Mouse (Mus musculus) thymus, postnatal 36 days (tissue): ENCODE results near the gene Ush1g.

Experiments used
- DNase-seq, 2 experiments: peaks; one replicate each; pipeline ENCODE4 v3.0.0; 2022; ENCODE audit warnings: mixed read lengths in 2 of 2

The Ush1g gene

DNA sequence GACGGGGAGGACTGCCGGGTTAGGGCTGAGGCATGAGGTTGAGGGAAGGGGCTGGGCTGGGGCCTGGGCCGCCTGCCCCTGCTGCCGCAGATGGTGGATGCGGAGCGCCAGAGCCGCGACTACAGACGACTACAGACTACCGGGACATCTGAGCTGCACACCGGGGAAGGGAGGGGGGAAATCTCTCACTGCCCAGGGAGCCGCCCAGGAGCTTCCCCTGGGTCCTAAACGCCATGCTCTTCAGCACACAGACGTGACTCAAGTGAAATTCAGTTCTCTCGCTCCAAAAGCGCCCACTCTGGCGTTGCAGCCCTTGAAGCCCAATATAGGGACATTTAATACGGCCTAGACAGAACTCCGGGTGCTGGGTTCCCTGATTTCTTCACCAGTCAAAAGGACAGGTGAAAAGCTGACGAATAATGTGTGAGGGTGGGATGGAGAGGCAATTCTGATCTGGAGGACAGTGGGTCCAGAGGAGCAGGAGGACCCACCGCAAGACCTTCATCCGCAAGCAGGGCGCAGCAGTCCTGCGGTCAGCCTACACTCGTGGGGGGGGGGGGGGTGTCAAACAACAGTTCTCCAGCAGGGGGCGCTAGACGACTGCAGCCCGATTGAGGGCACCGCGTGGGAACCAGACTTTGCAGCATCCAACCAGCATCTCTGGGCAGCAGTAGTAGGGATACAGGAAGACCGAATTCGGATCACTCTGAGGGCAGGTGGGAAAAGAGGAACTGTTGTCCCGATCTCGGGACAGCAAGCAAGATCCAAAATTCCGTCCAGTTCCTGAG lies at the start of gene Ush1g:
Ush1g (minus strand) TSS at position 136 of the 788 bp plus-strand sequence.
- DNase-seq: peak; percentile 39 to 40

DNA sequence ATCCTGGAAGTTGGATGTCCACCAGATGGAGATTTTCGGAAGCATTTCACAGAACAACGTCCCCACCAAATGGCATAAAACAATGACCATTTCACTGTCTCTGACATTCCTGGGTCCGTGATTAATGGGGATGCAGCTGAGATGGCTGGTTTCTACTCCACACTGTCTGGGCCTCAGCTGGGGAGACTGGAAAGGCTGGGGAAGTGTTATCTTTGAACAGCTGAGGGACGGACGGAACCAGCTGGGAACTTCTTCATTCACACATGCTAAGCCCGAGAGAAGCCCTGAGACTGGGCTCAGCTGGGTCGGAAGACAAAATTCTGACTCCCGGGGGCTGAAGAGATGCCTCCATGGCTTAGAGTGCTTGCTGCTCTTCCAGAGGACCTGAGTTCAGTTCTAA lies 49.5 kb upstream of the Ush1g start:
- DNase-seq: no peak

DNA sequence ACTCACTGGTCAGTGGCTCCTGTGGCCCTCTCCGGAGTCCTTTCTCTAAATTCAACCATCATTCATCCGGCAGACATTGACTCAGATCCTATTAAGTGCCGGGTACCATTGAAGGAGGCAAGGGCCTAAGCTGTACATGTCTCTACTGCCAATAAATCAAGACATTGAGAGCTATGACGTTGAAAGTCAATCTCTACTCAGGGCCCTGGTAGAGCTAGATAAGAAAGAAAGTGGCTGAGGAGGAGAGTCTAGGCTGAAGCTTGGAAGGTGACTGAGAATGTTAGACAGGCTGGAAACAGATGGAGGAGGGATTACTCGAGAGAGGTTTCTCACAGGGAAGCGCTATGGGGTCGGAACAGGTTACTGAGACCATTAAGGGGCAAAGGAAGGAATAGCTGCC lies 48.5 kb upstream of the Ush1g start:
- DNase-seq: no peak

DNA sequence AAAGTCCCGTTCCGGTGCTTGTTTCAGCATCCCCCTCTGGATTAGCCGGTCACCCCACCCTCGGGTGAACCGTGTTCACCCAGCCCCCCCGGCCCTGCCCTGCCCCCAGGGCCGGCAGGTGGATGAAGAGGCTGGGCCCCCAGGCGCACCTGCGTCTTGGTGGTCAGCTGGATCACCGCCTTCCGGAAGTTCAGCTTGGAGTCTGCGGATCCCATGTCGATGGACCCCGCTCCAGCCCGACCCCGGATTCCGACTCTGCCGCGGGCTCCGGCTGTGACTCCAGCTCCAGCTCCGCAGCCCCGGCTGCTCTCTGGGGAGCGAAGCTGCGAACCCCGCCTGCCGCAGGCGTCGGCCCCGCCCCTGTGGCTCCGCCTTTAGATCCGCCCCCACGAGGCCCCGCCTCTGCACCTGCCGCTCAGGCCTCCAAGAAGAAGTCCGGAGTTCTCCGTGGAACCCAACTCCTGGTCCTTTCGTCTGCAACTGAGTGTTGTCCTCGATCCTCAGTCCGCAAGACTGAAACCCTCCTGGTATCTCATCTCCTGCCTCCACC lies 45.6 kb upstream of the Ush1g start, which contains the start of gene Hid1:
Hid1 (minus strand) TSS at position 362 of the 550 bp plus-strand sequence.
- peak; percentile 92 to 93 for DNase-seq

DNA sequence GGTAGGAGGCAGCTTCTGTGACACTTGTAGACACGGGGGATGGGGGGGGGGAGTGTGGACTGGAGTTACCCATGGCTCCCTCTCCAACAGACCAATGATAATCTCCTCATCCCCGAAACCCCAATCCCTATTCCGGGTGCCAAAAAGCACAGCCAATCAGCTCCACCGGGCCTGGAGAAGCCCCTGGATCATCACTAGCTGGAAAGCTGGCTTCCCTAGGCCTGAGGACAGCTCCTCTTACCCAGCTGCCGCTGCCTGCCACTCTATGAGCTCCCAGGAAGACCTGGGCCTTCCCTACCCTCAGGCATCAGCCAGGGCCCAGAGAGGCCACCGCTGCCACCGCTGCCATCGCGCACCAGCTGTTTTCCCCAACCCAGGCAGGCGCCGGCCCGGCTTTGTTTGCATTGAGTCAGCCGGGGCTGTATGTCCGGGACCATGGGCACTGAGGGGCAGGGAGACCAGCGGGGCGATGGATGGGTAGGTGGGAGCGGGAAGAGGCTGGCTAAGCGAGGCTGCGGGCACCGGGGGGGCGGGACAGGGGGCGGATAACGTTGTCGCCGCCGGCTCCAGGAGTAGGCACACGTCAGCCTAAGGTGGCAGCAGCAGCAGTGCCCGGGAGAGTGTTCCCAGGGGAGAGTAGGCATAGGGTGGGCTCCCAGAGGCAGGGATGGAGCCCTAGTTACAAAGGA lies 45.0 kb upstream of the Ush1g start:
- DNase-seq: peak; percentile 35 to 53

DNA sequence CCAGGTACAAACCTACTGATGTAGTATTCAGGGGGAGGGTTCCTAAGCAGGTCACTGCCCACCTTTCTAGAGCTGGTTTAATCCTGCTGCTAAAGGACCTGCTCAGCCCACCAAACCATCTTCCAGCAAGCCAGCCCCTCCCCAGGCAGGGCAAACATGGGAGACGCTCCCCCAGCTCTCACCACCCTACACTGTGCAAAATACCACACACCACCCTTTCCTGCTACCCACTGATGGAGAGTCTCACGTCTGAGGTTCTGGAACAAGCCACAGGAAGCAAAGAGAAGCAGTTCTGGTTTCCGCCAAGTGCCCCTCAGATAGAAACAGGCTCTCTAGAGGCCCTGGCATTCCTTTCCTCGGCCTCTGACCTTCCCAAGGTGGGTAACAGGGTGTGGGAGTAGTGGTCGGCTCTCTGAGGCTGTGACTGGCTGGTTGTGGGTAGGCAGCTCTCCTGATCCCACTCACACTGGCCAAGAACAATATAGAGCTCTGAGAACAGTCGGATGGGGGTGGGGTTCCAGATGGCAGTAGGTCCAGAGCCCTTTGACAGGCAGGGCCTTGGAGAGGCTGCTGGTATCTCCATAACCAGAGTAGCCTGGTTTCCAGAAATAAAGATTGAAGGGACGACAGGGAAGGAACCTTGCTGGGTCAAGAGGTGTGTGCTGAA lies 44.3 kb upstream of the Ush1g start:
- no peak for DNase-seq

DNA sequence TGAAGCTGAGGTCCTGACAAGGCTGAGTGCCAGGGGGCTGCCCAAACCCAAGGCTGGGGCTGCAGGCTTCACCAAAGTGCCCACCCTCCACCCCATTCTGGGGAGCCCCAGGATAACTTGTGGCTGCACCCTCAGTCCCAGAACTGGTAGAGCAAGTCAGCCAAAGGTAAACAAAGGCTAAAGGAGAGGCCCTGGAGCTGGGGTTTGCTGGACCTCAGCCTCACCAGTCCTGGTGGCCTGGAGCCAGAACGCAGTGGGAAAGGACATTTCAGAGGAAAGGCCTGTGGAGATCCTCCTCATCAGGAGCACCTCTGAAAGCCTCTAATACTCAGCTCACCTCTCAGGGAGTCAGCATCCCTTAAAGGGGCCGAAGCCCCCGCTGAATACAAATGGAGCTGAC lies 42.3 kb upstream of the Ush1g start:
- no peak for DNase-seq

DNA sequence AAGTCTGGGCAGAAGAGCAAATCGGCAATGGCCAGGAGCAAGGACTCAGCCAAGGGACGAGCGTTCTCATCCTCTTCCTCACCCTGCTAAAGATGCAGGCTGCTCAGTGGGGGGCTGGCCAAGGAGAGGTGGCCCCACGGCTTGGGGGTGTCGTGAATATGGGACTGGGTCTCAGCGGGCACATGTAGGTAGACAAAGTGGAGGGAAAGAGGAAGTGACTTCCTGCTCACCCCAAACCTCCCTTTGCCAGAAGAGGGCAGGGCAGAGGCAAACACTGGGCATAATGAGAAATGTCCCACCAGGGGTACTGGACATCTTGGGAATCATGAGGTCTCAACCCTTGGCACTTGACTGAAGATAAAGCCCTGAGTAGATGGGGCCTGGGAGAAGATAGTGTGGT lies 37.9 kb upstream of the Ush1g start:
- DNase-seq: peak; percentile 62 to 68

DNA sequence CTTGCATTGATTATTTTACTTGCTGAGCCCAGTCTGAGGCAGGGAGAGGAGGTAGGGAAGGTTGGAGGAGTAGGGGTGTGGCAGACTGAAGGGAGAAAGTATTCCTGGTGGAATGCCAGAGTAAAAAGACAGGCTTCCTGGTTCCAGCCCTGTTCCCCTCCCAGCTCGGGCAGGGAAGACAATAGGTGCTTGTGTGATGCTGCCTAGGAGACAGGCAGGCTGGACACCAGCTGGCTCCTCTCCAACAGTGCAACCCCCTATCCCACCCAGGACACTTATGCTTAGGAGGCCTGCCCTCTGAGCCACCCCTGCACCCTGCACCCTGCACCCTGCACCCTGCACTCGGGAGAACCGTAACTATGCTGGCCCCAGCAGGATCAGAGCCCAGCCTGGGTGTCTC lies 37.5 kb upstream of the Ush1g start:
- DNase-seq: no peak

DNA sequence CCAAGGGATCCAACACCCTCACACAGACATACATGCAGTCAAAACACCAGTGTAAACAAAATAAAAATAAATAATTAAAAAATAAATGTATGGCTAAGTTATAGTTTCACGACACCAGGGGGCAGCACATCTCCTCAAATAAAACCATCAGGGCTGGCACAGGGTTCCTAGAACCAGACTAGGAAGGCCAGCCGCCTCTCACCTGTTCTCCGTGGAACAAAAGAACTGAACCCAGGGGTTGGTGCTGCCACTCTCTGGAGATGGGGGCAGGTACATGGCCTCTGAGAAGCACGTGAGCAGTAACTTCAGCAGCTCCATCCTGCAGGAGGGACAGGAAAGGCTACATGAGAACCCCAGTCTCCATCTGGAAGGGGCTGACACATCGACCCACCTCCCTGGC lies 36.6 kb upstream of the Ush1g start:
- peak; percentile 71 to 75 for DNase-seq

DNA sequence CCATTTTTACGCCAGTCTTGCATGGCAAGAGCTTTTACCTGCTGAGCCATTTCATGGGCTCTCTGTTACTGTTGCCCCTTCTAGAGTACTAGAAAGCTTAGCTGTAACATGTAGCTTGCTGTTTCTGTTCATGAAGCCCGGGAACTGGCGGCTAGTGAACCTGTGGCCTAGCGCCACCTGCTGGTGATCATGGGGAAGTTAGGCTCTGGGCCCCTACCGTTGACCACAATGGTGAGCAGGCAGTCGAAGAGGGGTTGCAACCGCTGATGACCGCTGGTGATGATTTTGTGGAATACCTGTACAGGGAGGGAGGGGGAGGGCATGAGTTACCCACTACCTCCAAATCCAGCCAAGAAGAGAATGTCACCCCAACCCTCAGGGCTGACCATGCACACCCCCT lies 32.3 kb upstream of the Ush1g start:
- peak; percentile 56 for DNase-seq

DNA sequence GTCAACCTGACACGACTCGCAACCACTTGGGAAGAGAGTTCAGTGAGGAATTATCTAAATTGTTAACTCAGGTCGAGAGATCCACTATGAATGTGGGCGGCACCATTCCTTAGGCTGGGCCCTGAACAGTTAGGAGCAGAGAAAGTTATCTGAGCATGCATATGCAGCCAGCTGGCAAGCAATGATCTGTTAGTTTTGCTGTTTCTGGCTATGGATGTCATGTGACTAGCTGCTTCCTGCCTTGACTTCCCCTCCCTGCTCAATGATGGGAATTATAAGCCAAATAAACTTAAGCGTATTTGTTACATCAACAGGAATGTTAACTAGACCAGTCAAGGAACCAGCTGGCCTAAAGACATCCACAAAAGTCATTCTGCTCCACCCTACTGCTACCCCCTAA lies 31.5 kb upstream of the Ush1g start:
- DNase-seq: no peak

DNA sequence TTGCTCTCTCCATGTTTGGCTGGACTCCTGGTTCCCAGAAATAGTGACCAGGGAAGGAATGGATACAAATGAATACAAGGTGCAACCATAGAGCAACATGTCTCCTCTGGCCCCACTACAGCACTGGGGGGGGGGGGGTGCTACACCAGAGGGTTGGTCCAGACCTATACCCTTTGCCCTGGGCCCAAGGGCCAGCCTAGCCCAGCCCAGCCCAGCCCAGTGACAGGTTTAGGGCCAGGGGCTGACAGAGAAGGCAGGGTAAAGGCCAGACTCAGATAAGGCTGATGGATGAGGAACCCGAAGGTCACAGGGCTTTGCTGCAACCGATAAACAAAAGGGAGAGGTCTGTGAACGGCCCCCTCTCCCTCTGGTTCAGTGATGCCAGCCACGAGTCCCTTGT lies 28.1 kb upstream of the Ush1g start:
- DNase-seq: no peak

DNA sequence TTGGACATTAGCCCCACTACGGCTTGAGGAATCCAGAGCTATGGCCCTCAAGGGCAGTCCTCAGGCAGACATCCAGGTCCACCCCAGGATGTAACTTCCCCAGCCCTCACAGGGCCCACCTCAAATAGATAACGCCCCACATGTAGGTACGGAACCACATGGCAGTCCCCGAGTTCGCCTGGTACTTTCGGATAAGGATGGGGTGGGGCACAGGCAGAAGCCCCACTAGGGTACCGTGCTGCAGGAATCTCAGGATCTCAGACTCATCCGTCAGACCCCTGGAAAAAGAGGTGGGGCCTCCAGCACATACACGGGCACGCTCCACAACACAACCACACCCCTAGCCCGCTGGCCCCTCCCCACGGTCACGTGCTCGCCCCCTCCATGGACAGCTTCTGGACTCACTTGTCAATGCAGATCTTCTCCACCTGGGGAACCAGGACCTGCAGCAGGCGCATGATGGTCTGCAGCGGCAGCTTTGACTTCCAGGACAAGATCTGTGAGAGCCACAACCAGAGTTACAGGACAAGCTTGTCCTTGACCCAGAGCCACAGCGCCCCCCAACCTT lies 26.9 kb upstream of the Ush1g start:
- DNase-seq: peak in 1 of 2 experiments; percentile 18

DNA sequence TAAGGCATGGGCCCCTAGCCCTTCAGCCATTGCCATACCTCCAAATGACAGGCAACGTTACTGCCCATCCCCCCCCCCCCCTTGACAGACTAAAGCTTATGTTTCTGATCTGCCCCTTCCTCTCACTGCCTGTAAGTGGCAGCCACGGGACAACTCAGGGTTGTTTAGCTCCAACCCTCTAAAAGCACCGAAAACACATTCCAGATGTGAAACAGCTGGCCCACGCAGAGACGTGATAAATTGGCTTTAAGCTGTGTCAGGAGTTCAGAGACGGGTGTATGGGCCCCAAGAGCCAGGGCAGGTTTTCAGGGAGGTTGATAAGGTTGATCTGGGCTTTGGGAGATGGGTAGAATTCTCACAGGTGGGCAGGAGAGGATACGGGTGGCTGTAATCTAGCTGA lies 23.7 kb upstream of the Ush1g start:
- no peak for DNase-seq

DNA sequence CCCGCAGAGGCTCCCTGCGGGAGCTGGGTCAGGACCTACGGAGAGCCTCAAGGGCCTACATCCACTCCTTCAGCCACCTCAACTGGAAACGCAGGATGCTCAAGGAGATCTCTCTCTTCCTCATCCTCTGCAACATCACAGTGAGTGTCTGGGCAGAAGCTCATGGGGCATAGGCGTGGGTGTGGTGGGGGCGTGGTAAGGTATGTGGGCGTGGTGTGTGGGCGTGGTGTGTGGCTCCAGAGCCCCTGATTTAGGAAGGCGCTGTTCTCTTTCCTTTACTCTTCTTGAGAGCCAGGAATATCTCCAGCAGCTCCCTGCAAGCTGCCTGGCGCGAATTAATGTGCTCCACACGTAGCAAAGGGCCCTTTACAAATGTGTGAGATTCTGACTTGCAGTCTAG lies 23.1 kb upstream of the Ush1g start:
- DNase-seq: no peak

DNA sequence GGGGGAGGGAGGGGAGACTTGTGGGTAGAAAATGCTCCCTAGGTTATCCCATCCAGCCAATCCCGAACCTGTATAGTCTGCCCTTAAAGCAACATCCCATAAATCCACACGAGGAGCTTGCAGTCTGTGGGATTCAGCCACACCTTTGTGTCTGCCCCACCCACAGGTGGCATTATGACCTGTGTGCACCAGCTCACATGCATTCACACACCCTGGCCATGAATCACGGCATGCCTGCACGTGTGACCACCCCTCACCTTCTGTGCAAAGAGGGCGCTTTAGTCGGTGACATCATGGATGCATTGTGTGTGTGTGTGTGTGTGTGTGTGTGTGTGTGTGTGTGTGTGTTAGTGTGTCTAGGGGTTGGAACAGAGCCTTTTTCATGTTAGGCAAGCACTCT lies 20.0 kb upstream of the Ush1g start:
- DNase-seq: no peak

DNA sequence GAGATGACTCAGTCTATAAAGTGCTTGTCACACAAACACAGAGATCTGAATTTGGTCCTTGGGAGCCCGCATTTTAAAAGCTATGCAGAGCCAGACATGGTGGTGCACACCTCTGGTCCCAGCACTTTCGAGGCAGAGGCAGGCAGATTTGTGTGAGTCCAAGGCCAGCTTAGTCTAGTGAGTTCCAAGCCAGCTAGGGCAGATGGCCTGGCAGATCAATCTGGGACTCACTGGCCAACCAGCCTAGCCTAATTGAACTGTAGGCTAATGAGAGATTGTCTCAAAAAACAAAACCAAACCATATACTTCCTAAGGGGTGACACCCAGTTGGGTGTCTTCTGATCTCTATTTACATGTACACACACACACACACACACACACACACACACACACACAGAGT lies 19.4 kb upstream of the Ush1g start:
- no peak for DNase-seq

DNA sequence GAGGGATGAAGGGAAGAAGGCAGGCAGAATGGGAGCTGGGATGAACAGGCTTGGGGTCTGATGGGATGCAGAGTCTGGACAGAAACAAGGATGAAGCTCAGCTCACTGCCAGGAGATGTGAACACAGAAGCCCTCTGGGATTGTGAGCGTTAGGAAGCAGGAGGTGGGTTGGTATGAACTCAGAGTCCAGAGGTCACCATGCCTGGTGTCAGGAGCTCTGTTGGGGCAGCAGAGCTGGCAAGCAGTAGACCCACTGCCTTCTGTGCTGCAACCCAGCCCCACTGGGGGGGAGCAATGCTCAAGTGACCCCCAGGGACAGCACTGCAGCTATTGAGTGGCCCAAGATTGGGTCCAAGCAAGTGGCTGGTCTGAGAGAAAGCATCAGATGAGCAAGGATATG lies 16.0 kb upstream of the Ush1g start:
- no peak for DNase-seq

DNA sequence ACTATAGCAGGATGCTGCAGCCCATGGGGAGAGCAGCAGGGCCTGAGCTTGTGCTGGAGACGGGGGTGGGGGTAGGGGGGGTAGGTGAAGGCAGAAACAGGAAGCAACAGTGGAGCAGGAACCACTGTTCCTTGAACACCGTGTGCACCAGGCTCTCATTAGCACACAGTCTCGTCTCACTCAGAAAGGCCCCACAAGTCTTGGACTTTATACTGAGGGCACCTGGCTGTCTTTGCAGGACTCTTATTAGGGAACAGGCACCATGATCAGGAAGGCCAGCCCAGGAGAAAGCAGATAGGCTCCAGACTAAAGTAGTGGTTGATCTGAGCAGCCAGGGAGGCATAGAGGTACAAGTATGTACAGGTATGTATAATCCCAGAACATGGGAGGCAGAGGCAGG lies 15.5 kb upstream of the Ush1g start:
- no peak for DNase-seq

DNA sequence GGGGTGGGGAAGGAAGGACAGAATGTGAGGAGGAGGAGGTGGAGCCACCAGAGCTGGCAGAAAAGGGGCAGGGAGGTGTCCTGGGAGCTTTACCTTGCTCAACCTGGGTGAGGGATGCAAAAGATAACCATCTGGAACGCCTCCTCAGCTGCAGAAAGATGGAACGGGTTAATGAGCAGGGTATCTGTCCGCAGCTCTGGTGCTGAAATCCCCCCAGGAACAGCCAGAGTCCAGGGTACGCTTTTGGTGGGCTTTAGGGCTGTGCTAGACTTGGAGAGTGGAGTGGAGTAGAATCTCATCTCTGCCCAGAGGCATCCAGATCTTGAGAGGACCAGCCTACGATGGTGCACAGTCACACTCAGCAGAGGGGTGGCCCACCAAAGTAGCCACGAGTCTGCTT lies 14.3 kb upstream of the Ush1g start:
- DNase-seq: no peak

DNA sequence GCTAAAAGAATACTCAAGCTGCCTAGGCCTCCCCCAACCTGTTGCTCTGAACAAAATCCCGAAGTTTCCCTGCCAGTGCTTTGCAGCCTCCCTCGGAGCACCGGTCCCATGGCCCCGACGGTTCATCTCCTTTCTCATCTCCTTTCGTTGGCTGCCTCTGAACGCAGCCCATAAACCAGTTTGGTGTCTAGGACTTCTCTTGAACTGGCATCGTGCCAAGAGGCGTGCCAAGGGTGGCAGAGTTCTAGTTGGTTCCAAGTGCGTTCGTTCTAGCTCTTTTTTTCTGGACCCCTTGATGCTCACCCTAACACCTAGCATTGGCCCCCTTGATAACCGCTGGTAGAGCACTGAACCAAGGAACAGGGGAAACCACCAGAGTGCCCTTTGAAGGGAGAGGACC lies 13.4 kb upstream of the Ush1g start:
- DNase-seq: no peak

DNA sequence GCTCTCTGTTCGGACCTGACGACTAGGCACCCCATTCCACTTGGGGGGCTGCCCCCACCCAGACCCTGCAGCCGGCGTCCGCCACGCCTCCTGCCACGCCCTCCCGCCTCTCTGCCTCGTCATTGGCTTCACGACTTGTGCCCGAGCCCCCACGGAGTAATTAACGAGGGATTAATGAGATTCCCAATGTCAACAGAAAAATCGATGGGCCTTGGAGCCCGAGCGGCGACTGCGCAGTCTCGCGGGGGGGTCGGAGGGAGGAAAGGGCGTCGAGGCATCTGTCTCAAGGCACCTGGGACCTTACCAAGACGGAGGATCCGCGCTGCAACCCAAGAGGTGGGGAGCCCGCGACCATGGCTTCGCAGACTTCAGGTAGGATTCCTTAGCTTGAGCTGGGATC lies 12.7 kb upstream of the Ush1g start, which contains the start of gene Otop3:
Otop3 (plus strand) TSS at position 201 of the 400 bp plus-strand sequence.
- DNase-seq: no peak
